Mouse (Mus musculus) megakaryocyte, adult 5-6 weeks (primary cell): ENCODE data around the gene Mras. TPM values are rescaled to one million over a fixed set of nuclear protein-coding genes. Genes with fewer than 3 reads are reported as not detected.
A peak's percentile ranks its signal among the peaks of the same experiment; 100 is the strongest.

Source experiments
- ATAC-seq: 2 replicates; pipeline ENCODE4 v1.8.0; 2016; ENCODE audit warnings: mild to moderate bottlenecking, inconsistent platforms; ENCODE audit not compliant: poor library complexity, severe bottlenecking
- total RNA-seq, 2 experiments: library from RNA; stranded (forward) in 1 of 2; stranded (reverse) in 1 of 2; fragments of 153-499, 151-499 nt in 1 of 2; fragments of 221-1000, 200-1000 nt in 1 of 2; gene quantifications; 2 replicates each; pipeline versions ENCODE4 v1.2.3 to v1.2.4; 2015 to 2017

The Mras gene
- total RNA-seq, 2 experiments from 2014 or later = 0.48 to 1.6 TPM

DNA sequence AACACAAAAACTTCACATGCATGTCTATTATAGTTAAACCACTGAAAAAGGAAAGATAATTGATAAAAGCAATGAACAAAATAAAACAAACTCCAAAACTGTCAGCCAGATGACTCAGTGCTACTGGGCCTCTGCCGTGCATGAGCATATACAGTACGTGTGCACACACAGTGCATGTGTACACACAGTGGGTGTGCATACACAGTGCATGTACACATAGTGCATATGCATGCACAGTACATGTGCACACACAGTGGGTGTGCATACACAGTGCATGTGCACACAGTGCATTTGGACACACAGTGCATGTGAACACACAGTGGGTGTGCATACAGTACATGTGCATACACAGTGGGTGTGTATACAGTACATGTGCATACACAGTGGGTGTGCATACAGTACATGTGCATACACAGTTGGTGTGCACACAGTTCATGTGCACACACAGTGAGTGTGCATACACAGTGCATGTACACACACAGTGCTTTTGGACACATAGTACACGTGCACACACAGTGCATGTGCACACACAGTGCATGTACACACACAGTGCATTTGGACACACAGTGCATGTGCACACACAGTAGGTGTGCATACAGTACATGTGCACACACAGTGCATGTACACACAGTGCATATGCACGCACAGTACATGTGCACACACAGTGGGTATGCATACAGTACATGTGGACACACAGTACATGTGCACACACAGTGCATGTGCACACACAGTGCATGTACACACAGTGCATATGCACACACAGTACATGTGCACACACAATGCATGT is 4.7 kb upstream of the Mras start:
- ATAC-seq = no peak

DNA sequence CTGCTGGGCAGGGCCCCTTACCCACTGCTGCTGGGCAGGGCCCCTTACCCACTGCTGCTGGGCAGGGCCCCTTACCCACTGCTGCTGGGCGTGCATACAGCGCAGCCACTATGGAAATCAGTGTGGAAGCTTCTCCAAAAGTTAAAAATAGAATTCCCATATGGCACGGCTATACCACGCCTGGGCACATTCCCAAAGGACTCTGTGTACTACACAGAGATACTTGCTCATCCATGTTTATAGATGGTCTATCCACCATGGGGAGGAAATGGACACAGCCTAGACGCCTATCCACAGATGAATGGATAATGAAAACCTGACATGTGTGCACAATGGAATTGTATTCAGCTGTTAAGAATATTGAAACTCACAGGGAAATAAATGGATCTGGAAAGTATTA is 3.8 kb upstream of the Mras start:
- no peak for ATAC-seq

DNA sequence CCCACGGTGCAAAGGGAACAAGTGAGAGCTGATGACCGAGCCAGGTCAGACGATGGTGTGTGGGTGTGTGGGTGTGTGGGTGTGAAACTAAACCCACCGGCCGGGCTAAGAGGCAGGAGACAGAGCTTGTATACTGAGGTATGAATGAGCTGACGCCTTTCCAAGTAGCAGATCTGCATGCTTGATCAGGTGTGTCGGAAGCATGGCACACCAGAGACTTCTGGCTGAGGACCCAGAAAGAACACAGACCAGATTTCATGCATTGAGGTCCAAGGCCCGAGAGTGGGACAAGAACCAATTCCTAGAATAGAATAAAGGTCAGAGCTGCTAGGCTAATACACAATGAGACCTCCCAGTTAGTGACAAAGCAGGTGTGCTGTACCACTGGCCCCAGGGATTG is 1.9 kb upstream of the Mras start:
- ATAC-seq = no peak

DNA sequence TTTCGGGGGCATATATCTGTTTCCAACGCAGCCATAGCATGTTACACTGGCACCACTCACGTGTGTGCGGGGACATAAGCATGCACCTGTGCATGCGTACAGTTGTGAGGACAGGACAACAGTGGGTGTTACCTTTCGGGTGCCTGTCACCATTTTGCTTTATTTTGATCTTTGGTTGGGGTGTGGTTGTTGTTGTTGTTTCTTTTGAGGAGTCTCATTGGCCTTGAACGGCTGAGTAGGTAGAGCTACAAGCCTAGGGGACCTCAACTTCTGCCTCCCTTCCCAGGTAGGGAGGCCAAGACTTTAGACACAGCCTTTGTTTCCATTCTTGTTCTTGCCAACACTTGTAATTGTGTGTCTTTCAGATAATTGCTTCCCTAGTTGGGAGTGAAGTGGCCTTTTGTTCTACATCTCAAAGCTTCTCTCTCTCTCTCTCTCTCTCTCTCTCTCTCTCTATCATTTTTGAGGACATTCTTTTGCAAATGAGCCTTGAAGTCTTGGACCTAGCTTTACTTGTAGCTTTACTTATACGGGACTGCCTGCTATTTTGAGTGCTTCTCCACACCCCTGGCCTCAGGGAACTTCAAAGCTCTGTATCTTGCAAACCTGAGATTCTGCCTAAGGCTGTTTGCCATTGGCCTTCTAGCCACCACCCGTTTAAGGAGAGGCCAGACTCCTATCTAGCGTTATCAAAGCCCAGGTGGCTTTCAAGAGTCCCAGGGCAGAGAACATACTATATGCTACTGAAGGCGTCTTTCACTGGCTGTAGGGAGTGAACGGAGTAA is 792 bp upstream of the Mras start:
- no peak for ATAC-seq

DNA sequence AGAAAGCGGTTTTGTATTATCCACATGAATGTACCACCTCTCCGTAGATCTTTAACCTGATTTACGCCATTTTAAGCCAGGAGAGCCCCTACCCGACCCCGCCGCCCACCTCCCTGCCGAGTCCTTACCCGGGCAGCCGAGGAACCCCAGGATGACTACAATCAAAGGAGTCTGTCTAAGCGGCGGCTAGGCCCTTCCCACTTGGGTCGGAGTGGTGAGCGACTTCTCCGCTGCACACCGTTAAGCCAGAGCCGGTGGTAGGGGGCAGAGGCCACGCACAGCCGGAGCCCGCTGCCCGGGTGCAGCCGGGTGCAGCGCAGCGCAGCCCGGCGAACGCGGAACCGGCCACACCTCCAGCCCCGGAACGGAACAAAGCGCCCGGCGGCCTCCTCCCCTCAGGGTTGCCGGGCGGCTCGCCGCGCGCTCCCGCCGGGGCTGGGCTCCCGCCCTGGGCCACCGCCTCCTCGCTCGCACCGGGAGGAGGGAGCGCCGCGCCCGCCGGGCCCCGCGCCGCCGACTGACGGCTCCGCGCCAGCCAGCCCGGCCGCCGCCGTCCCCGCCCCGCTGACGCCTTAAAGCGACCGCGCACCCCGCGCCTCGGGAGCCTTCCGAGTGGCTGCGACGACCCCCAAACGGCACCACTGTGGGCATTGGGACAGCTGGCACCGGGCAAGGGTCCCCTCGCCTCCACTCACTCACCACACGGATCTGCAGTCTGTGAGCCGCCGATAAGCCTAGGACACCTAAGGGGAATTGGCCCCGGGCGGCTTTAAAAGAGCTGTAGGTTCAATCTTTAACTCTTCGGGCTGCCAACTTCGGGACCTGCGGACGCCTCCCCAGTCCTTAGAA is 775 bp downstream of the Mras start:
- ATAC-seq = peak; percentile 90

DNA sequence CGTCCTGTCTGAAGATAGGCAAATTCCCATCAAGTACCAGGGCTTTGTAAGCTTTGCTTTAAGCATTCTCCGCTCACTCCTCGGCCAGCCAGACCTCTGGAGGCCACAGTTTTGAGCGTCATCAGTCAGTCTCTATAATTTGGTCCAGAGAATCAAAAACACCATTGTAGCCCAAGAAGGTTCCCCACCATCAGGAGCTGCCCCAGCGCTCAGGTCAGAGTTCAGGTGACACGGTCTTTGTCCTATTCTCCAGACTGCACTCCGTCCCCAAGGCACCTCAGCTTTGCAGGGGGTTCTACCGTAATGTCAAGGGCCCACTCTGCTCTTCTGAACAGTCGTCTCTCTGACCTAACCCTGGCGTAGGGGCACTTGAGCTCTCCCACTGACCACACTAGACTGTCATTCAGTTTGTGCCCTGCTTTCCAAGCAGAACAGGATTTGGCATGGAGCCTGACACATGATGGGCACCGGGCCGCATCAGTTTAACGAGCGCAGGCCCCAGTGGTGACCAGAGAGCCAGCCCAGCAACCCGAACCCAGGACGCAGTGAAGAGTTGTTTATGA is 1.5 kb downstream of the Mras start:
- no peak for ATAC-seq

DNA sequence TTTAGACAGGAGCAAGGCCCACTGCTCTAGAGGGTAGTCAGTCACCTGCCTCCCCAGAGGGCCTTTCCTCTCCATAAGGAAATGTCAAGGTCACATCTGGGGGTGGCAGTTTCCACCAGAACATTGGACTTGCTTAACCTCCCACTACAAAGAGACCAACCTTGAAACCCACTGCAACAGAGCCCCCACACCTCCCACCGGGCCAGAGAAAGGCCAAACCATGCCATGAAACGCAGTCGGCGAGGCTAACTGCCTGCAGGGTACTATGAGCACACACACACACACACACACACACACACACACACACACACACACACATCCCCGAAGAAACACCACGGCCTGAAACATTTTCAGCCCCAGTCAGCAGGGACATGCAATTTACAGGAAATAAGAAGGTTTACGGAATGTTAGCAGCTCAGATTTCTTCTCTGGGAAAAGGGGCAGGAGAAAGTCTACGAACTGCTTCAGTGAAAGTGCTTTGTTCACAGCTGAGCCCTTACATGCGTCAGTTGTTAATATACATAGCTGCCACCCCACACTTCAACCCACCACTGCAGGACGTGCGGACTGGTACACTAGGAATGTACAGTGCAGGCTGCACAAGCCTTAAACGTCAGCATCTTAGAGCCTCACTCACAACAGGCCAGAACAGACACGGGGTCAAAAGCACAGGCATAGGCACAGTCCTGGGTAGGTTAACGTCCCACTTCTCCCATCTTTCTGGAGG is 2.1 kb downstream of the Mras start:
- no peak for ATAC-seq

DNA sequence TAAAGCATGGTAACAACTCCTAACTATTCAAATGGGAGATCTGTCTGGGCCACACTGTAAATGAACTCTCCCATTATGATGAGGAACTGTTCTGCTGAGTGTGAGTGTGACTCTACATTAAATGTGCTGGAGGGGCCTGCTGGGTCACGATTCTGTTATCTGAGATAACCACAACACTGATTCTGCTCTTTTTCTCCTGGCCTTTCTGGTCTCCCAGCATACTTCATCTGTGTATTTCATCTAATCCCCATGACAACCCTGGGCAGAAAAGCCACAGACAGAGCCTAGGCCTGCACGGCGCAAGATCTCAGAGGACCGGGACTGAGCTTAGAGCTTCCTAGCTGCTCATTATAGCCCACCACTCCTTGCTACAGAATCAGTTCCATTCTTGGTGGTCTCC is 4.7 kb downstream of the Mras start:
- ATAC-seq = no peak

DNA sequence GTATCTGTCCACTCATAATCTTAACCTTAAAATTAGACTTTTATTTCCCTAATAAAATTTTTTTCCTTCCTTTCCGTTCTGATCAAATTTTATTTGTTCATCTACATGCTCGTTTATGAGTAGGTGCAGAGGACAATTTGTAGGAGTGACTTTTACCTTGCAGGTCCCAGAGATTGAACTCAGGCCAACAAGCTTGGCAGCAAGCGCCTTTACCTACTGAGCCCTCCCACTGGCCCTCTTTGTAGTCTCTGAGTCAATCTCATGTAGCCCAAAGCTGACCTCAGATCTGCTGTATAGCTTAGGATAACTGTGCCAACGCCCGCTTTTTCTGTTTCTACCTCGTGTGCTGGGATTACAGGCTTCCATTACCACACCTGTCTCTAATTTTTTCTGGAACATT is 5.2 kb downstream of the Mras start:
- no peak for ATAC-seq

DNA sequence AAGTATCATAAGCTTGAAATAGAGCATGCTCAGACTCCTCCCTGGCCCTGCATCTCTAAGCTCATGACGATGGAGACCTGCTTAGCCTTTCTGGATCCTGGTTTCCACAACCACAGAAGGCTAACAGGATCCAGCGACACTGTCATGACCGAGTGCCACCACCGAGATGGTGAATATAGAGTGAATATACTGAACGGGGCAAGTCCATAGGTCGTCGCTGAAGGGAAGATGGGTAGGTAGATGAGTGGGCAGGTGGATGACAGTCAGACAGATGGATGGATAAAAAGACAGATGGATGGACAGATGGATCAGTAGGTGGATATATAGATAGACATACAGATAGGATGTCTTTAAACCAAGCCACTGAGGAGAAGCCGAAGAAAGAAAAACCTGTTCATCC is 5.8 kb downstream of the Mras start:
- ATAC-seq = no peak

DNA sequence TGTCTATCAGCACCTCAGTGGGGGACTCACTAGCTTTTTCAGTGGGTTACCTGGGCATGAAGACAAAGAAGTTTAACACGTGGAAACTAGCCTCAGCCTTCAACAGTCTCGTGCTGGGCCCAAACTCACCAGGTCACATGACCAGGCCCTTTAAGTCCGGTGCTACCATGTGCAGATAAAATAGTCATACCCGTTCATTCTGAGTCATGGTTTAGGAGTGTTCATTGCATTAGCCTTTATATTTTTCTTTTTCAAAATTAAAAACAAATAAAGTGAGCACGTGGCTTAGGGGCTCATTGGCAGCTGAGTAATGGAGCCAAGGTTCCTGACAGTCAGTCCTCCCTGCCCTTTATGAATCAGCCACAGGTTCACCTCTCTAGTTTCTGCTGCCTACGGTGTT is 6.4 kb downstream of the Mras start:
- ATAC-seq = no peak

DNA sequence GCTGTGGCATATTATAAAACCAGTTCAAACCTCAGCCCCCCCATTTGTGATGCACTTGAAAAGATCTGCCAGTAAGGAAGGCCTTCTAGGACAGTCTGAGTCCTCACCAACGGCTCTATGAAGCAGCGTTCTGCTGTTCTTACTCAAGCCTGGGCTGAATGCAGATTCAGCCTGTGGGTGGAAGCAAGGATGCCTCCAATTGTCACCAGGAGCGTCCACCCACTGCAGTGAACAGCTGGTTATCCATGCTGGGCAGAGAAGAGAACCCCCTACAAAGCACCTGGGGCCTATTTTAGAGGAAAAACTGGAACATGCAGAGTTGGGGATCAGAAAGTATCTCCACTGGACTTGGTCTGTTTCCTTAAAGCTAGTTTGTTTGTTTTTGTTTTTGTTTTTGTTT is 7.3 kb downstream of the Mras start:
- ATAC-seq = no peak

DNA sequence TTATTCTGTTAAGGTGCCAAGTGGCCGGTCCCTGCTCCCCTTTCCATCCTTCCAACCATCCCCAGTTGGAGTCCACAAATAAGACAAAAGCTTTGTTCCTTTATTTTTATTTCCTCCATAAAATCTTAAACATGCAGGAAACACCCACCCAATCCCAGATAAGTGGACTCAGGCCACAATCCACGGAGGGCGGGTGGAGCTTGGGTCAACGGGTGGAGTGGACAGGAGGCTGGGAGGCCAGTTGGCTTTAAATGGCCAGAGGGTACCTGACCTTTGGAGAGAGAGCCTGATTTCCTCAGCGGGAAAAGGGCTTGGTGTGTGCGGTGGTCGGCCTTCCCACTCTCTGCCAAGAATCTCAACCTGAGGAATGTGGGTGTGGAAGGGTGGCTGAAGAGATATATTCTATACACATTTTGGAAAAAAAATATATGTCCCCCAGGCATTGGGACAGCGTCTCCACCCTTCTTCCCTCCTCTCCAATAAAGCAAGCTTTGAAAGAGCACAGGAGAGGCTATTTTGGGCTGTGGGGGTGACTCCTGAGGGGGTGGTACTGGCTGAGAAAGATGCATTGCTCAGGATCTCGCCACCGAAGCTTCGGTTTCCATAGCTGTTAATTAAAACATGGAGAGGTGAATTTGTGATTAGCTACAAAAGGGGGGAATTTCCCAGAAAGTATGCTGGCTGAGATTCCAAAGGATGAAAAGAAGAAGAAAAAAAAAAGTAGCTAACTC is 8.4 kb downstream of the Mras start:
- ATAC-seq = no peak

DNA sequence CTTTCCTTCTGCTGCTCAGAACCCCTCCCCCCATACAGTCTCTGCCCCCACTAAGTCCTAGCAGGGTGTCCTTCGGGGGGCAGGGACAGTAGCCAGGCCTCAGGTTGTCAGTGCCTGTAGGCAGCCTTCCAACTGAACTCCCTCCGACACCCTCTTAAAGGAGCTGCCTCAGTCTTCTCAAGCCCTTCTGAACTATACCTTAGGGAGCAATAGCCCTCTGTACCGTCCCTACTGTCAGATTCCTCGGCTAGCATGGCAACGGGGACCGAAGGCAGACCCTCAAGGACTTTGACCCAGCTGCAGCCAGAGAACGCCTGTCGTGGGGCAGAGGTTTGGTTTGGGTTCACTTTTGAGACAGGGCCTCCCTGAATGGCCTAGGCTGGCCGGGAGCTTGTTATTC is 11.9 kb downstream of the Mras start:
- ATAC-seq = no peak

DNA sequence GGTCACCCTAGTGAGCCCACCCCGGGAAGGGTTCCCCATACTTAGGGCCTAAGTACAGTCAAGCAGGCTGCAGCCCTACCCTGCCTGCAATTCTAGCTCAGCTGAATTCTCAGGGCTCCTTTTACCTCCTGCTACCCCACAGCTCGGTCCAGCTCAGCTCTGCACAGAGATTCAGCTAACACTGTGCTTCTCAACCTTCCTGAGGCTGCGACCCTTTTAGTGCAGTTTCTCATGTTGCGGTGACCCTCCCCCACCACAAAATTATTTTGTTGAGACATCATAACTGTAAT is 12.7 kb downstream of the Mras start:
- ATAC-seq = no peak

DNA sequence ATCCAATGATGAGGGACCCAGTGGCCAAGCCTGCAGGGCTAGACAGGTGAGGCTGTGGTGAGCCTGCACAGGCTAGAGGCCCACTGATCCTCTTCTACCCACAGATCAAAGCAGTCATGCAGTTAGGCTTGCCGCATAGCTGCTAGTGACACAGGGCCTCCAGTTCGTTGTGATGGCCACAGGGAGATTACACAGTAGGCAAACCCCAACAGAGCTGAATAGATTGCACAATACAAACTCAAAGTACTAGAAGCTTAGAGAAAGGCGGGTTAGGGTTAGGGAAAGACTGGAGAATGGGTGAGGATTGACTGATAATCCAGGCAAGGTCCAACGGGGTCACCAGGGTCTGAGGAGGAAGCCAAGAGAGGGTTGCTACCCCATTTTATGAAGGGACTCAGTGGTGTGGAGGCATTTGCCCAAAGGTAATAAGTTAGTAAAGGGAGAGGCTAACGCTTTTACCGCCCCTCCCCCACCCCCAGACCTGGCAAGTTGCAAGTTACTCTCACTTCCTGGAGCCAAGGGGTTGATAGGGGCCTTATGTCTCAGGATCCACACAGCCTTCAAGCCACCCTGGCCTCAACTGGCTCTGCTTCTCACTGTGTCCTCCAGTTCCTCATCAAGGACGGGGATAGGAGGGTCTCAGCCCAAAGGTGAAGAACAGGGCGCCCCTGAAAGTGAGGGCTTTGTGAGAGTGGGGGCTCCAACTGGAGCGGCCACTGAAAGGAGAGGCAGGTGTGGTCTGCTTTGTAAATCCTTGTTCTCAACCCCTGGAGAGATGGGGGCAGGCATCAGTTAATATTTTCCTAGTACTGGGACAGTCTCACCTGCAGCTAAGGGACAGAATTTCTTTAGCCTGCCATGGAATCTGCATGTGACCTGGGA is 13.2 kb downstream of the Mras start:
- peak; percentile 64 for ATAC-seq

DNA sequence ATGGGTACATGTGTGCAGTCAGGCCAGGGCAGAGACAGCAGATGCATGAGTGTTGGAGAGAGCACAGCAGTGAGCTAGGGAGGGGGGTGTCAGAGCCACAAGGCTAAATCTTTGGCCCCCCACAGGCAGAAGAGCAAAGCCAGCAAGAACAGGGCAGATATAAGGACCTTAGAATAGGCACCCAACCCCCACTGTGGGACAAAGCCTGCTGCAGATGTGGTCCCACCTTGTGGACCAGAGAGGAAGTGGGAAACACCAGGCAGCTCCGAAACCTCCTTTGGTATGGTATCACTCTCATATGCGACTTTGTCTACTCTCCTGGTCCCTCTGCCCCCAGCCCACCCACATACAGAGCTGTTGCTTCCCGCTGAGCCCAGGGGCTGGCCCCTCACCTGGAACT is 15.3 kb downstream of the Mras start:
- ATAC-seq = peak; percentile 29; the same call in 1 of the 2 replicates

DNA sequence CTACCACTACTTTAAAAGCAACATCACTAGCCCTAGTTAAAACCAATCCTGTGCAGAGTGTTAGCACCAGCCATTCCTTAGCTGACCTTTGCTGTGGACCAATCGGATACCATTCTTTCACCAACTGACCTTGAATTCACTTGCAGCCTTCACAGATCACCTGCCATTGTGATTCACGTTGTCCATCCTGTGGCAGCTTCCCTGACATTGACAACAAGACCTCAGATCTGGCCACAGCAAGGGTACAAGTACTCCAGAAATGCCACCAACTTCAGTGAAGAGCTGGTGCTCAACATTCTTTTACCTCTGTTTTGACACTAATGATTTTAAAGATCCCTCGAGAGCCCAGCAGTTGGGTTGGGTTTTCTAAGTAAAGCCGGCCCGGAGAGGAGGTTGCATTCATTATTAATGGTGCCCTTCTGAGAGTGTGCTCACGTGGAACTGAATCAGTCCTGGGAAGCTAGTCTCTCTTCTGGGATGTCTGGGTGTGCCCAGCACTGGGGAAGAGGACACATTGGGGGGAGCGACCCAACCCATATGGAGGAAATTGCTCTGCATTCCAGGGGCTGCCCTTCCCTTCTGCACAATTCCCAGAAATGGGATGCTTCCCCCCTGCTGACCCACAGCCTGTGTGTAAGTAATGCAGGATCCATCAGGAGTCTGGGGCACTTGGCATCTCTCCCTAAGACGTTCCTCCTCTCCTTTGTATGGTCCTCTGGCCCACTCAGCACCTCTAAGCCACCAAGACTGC is 17.1 kb downstream of the Mras start:
- no peak for ATAC-seq
